Mouse (Mus musculus) megakaryocyte, embryonic 14.5 days (primary cell): ENCODE data around the gene Psmb8. TPM values are rescaled to one million over a fixed set of nuclear protein-coding genes. Genes with fewer than 3 reads are reported as not detected.
A peak's percentile ranks its signal among the peaks of the same experiment; 100 is the strongest.
"Not testable (repeated sequence)": the region's sequence is repeated elsewhere in the genome, so short reads cannot be mapped to it uniquely, and the experiment has no call there.

Experiments used
- H3K27me3 ChIP-seq: replicated peaks from 2 replicates; pipeline ENCODE3; 2012; ENCODE audit warnings: inconsistent platforms
- H3K36me3 ChIP-seq: replicated peaks from 2 replicates; pipeline ENCODE3; 2012; ENCODE audit warnings: low read length, inconsistent platforms, mixed read lengths
- H3K4me1 ChIP-seq: 2 replicates; pipeline ENCODE4 v1.6.1; 2012; ENCODE audit warnings: inconsistent platforms
- H3K4me3 ChIP-seq: replicated peaks from 2 replicates; pipeline ENCODE3; 2012; ENCODE audit warnings: moderate library complexity, mild to moderate bottlenecking, inconsistent platforms
- H3K9me3 ChIP-seq: 2 replicates; pipeline ENCODE4 v1.6.1; 2012; ENCODE audit warnings: inconsistent platforms
- FLI1 ChIP-seq: IDR thresholded peaks from 2 replicates; pipeline ENCODE4 v1.6.1; 2012; ENCODE audit warnings: low read length, inconsistent platforms, mixed read lengths
- GATA1 ChIP-seq: IDR thresholded peaks from 3 replicates; pipeline ENCODE4 v1.6.1; 2012; ENCODE audit warnings: mixed read lengths, low read length, inconsistent platforms, borderline replicate concordance
- polyA plus RNA-seq: library from polyadenylated mRNA; stranded (reverse); fragments of >175 nt; gene quantifications from 2 replicates; pipeline ENCODE4 v1.2.3, GENCODE M21; 2012; ENCODE audit warnings: low replicate concordance; ENCODE audit not compliant: insufficient read depth

Gene Psmb8
- polyA plus RNA-seq, 1 experiment, result 74.9 TPM

- no peak overlapping the region for H3K4me3 ChIP-seq
- H3K4me1 ChIP-seq, result no peaks in the 10 kb centered on the region; the same call in 1 of the 2 replicates
- H3K9me3 ChIP-seq, result no peaks in the 10 kb centered on the region
- no peaks in the 10 kb centered on the region for H3K27me3 ChIP-seq
- H3K36me3 ChIP-seq, result no peaks in the 10 kb centered on the region
- no peak for TF ChIP-seq FLI1
- no peak for TF ChIP-seq GATA1
These were observed 27.3 kb downstream of the Psmb8 start for GRCm38 (mm10) chr17:34224816-34225215.

DNA sequence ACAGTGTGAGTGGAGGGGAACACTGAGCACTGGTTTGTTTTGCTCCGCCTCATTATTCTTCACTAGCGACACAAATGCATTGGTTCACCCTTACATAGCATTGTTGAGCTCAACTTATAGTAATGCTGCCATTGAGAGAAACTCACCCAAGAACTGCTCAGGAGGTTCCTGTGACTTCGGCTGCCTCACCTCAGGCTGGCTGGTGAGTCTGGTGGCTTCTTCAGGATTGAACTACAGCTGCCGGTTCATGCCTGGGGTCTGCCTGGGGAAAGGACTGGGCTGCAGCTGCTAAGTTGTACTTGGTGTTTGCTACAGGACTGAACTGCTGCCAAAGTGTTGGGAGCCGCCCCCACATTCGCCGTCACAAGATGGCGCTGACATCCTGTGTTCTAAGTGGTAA is 27.9 kb downstream of the Psmb8 start:
- Histone ChIP-seq H3K9me3 (no peaks in the 10 kb centered on the region), H3K4me3 (no peak overlapping the region), H3K36me3 (no peaks in the 10 kb centered on the region), H3K27me3 (no peaks in the 10 kb centered on the region), H3K4me1 (no peaks in the 10 kb centered on the region; the same call in 1 of the 2 replicates)
- TF ChIP-seq FLI1, result no peak
- TF ChIP-seq GATA1, result no peak

DNA sequence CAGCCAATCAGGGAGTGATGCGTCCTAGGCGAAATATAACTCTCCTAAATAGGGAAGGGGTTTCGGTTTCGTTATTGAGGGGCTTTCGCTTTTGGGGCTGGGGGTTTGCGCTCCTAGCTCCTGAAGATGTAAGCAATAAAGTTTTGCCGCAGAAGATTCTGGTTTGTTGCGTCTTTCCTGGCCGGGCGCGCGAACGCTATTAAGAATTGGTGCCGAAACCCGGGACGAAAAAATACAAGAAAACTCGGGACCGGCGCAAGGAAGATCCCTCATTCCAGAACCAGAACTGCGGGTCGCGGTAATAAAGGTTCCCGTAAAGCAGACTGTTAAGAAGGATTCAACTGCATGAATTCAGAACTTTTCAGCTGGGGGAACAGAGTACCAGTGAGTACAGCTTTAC is 28.4 kb downstream of the Psmb8 start:
- H3K4me1 ChIP-seq, H3K4me3 ChIP-seq, H3K27me3 ChIP-seq, H3K9me3 ChIP-seq, H3K36me3 ChIP-seq: not testable (repeated sequence)

DNA sequence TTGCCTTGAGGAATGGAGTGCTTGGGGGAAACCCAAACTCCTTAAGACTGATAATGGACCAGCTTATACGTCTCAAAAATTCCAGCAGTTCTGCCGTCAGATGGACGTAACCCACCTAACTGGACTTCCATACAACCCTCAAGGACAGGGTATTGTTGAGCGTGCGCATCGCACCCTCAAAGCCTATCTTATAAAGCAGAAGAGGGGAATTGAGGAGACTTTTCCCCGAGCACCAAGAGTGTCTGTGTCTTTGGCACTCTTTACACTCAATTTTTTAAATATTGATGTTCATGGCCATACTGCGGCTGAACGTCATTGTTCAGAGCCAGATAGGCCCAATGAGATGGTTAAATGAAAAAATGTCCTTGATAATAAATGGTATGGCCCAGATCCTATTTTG is 33.5 kb downstream of the Psmb8 start:
- not testable (repeated sequence) for H3K36me3 ChIP-seq, H3K4me3 ChIP-seq, H3K4me1 ChIP-seq, H3K9me3 ChIP-seq, H3K27me3 ChIP-seq

DNA sequence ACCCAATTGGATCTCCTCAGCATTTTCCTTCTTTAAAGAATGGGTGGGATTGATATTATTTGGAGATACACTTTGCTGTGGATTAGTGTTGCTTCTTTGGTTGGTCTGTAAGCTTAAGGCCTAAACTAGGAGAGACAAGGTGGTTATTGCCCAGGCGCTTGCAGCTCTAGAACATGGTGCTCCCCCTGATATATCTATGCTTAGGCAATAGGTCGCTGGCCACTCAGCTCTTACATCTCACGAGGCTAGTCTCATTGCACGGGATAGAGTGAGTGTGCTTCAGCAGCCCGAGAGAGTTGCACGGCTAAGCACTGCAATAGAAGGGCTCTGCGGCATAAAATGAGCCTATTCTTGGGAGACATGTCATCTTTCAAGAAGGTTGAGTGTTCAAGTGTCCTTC is 34.5 kb downstream of the Psmb8 start:
- not testable (repeated sequence) for H3K27me3 ChIP-seq, H3K36me3 ChIP-seq, H3K4me3 ChIP-seq, H3K9me3 ChIP-seq
- H3K4me1 ChIP-seq, result peaks cover 12% of the 10 kb centered on the region

GRCm38 (mm10) chr17:34234926-34235325 is 37.4 kb downstream of the Psmb8 start:
- Histone ChIP-seq H3K27me3 (no peaks in the 10 kb centered on the region), H3K9me3 (no peaks in the 10 kb centered on the region), H3K4me3 (peak overlapping the region; percentile 23), H3K4me1 (peaks cover 29% of the 10 kb centered on the region), H3K36me3 (no peaks in the 10 kb centered on the region)
- TF ChIP-seq GATA1 (no peak), FLI1 (no peak)

DNA sequence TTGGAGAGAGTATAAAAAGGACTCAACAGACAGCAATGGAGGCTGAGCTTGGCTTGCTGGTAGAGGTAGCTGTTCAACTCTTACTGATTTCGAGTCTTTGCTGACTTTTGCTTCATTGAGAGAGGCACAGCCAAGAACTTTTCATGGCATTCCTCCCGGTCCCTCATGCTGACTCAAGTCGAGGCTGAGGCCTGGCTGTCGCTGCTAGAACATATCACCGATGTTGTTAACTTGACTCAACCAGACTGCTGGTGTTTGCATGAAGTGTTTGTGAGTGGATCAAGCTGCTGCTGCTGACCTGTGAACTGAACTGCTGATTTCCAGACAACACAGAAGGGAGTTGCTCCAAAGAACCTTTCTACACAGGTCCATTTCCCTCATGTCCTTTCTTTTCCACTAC is 39.2 kb downstream of the Psmb8 start:
- Histone ChIP-seq H3K27me3 (no peaks in the 10 kb centered on the region), H3K36me3 (peaks cover 2% of the 10 kb centered on the region), H3K4me3 (no peak overlapping the region), H3K4me1 (peaks cover 41% of the 10 kb centered on the region), H3K9me3 (peaks cover 8% of the 10 kb centered on the region)
- TF ChIP-seq FLI1, result no peak
- TF ChIP-seq GATA1, result no peak

GRCm38 (mm10) chr17:34237741-34238140 is 40.2 kb downstream of the Psmb8 start:
- peaks cover 15% of the 10 kb centered on the region for H3K9me3 ChIP-seq
- H3K27me3 ChIP-seq, result no peaks in the 10 kb centered on the region
- no peak for TF ChIP-seq FLI1
- TF ChIP-seq GATA1, result no peak
- H3K36me3 ChIP-seq, result peaks cover 9% of the 10 kb centered on the region
- H3K4me1 ChIP-seq, result peaks cover 47% of the 10 kb centered on the region
- H3K4me3 ChIP-seq, result no peak overlapping the region

DNA sequence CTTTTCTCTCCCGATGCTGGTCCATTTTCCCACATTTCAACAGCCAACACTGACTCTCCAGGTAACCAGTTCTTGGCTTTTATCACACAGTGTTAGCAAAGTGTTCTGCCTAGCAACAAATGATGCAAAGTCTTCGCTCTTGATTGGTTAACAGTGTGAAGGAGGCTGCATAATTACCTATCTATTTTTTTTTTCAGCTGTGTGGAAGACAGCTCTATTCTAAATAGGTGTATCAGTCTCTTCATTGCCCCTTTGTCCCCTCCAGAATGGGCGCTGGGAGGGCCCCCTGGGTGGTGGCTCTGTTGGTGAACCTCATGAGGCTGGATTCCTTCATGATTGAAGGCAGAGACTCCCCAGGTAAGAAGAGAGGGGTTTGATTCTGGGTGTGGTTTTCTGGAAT is 41.2 kb downstream of the Psmb8 start, which contains the start of gene H2-Ob:
Gene H2-Ob, plus strand, starts transcription at position 198 of the 400 bp plus-strand sequence.
- Histone ChIP-seq H3K27me3 (no peaks in the 10 kb centered on the region), H3K36me3 (peaks cover 9% of the 10 kb centered on the region), H3K4me1 (peaks cover 56% of the 10 kb centered on the region), H3K9me3 (peaks cover 15% of the 10 kb centered on the region), H3K4me3 (peak within 1 kb of the TSS; percentile 85)
- no peak for TF ChIP-seq GATA1
- TF ChIP-seq FLI1, result no peak

DNA sequence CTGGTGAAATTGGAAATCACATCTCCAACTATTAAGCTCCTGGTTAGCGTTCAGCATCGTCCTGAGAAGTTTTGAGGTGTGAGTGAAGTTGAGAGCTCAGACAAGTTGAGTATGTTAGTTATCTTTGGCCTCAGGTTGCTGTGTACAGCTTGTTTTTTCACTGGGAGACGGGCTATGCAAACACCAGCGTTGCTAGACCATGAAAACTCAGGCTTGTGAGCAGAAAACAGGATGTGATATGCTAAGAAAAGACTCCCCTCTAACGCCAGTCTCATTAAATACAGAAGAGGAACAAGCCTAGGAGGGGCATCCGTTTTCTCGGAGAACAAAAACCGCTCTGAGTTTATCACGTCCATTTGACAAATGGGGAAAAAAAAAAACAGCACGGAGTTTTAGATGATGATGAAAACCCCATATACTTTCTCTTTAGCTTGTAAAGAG is 42.1 kb downstream of the Psmb8 start:
- peak overlapping the region; percentile 85 for H3K4me3 ChIP-seq
- no peaks in the 10 kb centered on the region for H3K27me3 ChIP-seq
- TF ChIP-seq FLI1 (no peak), GATA1 (no peak)

GRCm38 (mm10) chr17:34240366-34240765 is 42.8 kb downstream of the Psmb8 start:
- H3K9me3 ChIP-seq, result peaks cover 15% of the 10 kb centered on the region
- H3K4me3 ChIP-seq, result peak overlapping the region; percentile 85
- H3K4me1 ChIP-seq, result peaks cover 60% of the 10 kb centered on the region
- no peaks in the 10 kb centered on the region for H3K27me3 ChIP-seq
- TF ChIP-seq FLI1 (no peak), GATA1 (no peak)
- peaks cover 9% of the 10 kb centered on the region for H3K36me3 ChIP-seq

More for the DNA sequence above, 42.1 kb downstream of the Psmb8 start:
- peaks cover 9% of the 10 kb centered on the region for H3K36me3 ChIP-seq
- peaks cover 15% of the 10 kb centered on the region for H3K9me3 ChIP-seq
- H3K4me1 ChIP-seq, result peaks cover 63% of the 10 kb centered on the region

- Histone ChIP-seq H3K4me1 (peaks cover 60% of the 10 kb centered on the region), H3K27me3 (no peaks in the 10 kb centered on the region), H3K4me3 (no peak overlapping the region), H3K9me3 (peaks cover 15% of the 10 kb centered on the region), H3K36me3 (peaks cover 9% of the 10 kb centered on the region)
- TF ChIP-seq GATA1 (no peak), FLI1 (no peak)
These were observed 43.4 kb downstream of the Psmb8 start for GRCm38 (mm10) chr17:34240916-34241315.
